Mouse (Mus musculus): ENCODE data around the gene Bhmt2. TPM values are rescaled to one million over a fixed set of nuclear protein-coding genes. Genes with fewer than 3 reads are reported as not detected.

The Bhmt2 gene
- polyA plus RNA-seq, 1 experiment from 2014 or later: 0.09 TPM

DNA sequence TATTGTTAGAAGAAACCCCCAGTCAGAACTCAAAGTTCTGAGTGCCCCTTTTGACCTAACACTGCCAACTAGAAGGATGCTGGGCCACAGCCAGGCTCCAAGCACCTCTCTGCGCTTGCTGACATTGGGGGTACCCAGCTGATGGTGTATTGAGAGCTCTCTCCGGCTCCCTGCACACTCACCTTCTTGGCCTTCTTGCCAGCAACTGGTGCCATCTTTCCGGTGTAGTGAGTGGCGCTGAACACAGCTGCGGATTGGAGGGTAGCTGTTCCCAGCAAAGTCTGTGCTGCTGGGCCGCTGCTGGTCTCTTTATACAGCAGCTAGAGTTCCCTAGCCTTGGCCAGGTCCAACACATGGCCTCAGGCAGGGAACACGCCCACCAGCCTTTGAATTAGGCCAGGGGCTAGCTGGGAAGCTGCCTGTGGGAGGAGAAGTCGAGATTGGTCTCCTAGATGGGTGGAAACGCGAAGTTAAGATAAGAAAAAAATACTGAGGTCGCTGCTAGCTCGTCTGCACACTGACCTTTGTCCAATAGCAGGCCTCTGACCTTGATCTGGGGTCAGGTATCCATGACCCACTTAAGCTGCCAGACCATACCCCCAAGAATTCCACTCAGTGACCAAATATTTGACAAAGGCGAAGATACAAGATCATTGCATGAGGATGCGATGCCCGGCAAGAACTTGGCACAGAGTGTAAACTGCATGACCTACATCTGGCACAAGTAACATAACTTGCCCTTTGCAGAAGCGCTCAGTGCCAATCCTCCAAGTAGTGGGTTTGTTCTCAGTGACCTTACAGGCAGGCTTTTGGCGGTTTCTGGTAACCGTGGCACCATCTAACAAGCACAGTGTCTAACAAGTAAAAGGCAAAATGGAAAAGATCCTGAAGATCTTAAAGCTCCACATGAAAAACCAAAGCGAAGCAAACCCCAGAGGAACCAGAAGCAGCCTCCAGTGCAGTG is 36.5 kb downstream of the Bhmt2 start, which contains the start of gene Bhmt:
Bhmt (minus strand) TSS at position 680 of the 964 bp plus-strand sequence.
- no peak within 1 kb of the TSS for H3K9ac ChIP-seq
- H3K4me1 ChIP-seq (replicated peaks): no peaks in the 10 kb centered on the region
- ATAC-seq (ENCODE audit: low FRiP score, low read depth): no peak
- no peak within 1 kb of the TSS for H3K4me3 ChIP-seq
- no peak within 1 kb of the TSS for H3K4me2 ChIP-seq
- no peak within 1 kb of the TSS for H3K27ac ChIP-seq (replicated peaks)
- no peaks in the 10 kb centered on the region for H3K27me3 ChIP-seq
- no peaks in the 10 kb centered on the region for H3K36me3 ChIP-seq
- H3K9me3 ChIP-seq: no peaks in the 10 kb centered on the region
- WGBS: 74% methylated on average over 19 of the region's 19 CpGs

DNA sequence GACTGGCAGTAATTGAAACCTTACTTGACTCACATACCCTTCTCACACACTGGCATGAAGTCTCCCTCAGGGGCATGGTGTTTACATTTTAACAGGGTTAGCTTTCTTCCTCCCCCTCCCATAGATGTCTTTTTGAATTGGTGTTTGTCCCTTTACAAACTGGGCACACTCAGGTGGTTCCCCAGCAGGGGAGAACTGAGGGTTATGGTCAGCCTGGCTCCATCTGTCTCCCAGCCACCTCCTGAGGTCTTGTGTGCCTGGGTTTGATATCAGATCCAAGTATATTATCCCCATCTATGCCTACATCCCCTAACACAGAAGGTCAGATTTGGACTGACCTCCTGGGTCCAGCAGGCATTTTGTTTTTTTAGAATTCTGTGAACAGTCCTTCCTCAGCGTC is 37.5 kb downstream of the Bhmt2 start:
- whole genome bisulfite sequencing: 80% methylated on average over 1 of the region's 1 CpGs

DNA sequence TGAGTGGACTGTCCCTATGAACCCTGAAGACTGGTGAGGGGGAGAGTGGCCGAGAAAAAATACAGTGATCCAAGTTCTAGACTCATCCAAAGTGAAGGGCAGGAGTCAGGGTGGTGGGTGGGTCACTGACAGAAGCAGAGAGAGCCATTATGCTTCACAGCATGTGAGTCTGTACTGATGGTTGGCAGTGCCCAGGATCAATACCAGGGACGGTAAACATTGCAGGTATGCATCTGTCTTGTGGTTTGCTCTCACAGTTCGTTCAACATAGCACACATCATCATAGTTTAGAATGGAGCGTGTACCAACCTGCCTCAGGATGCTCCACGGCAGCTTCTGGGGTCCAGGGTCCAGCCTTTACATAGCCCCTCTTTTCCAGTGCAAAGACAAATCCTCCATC is 41.2 kb downstream of the Bhmt2 start:
- Histone ChIP-seq H3K9me3 (no peaks in the 10 kb centered on the region), H3K36me3 (no peaks in the 10 kb centered on the region), H3K4me2 (no peak overlapping the region), H3K4me1 (replicated peaks) (no peaks in the 10 kb centered on the region), H3K4me3 (no peak overlapping the region), H3K9ac (no peak overlapping the region), H3K27me3 (no peaks in the 10 kb centered on the region), H3K27ac (replicated peaks) (no peak overlapping the region)
- WGBS: 89% methylated on average over 5 of the region's 5 CpGs
- ATAC-seq (ENCODE audit: low FRiP score, low read depth): no peak

More for the DNA sequence above, 37.5 kb downstream of the Bhmt2 start:
- no peaks in the 10 kb centered on the region for H3K4me1 ChIP-seq (replicated peaks)
- H3K4me3 ChIP-seq: no peak overlapping the region
- H3K27me3 ChIP-seq: no peaks in the 10 kb centered on the region
- H3K9me3 ChIP-seq: no peaks in the 10 kb centered on the region
- no peak overlapping the region for H3K4me2 ChIP-seq
- no peak overlapping the region for H3K9ac ChIP-seq
- no peak overlapping the region for H3K27ac ChIP-seq (replicated peaks)
- H3K36me3 ChIP-seq: no peaks in the 10 kb centered on the region
- no peak for ATAC-seq (ENCODE audit: low FRiP score, low read depth)

DNA sequence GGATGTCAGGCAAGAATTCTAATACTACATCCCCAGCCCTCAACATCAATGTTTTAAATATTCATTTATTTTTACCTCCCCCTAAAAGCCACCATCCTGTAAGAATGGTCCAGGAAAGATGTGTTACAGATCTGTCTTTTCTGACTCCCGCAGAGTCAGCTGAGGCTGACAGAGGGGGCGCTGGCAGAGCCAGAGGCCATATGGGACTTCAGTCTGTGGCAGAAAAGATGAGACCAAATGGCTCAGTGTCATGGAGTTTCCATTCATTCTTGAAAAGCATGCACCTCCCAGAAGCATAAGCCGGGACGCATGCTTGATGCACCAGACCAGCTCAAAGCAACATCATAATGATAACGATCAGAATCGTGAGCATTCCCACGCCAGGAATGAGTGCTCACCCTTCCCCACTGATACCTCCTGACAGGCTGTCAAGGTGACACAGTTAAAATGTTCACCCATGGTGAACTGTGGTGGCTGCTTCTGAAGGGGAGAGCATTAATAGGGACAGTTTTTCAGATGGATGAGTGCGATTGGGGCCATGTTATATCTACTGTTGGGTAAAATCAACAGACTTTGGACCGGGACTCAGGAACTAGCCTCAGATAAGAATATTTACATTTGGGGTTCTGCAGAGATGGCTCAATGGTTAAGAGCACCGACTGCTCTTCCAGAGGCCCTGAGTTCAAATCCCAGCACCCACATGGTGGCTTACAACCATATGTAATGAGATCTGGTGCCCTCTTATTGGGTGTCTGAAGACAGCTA is 43.0 kb downstream of the Bhmt2 start:
- H3K36me3 ChIP-seq: no peaks in the 10 kb centered on the region
- H3K27me3 ChIP-seq: no peaks in the 10 kb centered on the region
- H3K27ac ChIP-seq (replicated peaks): no peak overlapping the region
- no peak overlapping the region for H3K9ac ChIP-seq
- no peak overlapping the region for H3K4me3 ChIP-seq
- 80% methylated on average over 10 of the region's 10 CpGs for WGBS
- no peak overlapping the region for H3K4me2 ChIP-seq
- H3K9me3 ChIP-seq: no peaks in the 10 kb centered on the region
- H3K4me1 ChIP-seq (replicated peaks): no peaks in the 10 kb centered on the region
- no peak for ATAC-seq (ENCODE audit: low FRiP score, low read depth)

DNA sequence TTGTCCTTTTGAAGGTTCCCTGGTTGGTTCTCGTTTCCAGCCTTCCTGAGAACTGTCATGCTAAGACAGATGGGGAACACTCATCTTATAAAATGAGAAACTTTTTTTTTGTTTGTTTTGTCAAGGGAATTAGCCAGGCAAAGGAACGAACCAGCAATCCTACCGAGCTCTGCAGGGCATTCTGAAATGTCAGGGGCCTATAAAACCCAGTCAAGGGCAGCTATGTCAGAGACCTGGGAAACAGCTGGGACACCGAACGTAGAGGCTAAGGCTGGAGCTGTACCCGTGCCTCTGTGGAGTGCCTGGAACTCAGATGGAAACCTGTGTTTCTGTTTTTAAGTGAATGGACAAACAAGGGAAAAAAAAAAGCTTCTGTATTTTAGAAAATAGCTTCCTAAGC is 45.2 kb downstream of the Bhmt2 start:
- 19% methylated on average over 6 of the region's 6 CpGs for WGBS
- Histone ChIP-seq H3K9me3 (no peaks in the 10 kb centered on the region), H3K27me3 (no peaks in the 10 kb centered on the region), H3K27ac (replicated peaks) (no peak overlapping the region), H3K4me1 (replicated peaks) (no peaks in the 10 kb centered on the region), H3K36me3 (no peaks in the 10 kb centered on the region), H3K4me3 (no peak overlapping the region), H3K4me2 (no peak overlapping the region), H3K9ac (no peak overlapping the region)
- no peak for ATAC-seq (ENCODE audit: low FRiP score, low read depth)

DNA sequence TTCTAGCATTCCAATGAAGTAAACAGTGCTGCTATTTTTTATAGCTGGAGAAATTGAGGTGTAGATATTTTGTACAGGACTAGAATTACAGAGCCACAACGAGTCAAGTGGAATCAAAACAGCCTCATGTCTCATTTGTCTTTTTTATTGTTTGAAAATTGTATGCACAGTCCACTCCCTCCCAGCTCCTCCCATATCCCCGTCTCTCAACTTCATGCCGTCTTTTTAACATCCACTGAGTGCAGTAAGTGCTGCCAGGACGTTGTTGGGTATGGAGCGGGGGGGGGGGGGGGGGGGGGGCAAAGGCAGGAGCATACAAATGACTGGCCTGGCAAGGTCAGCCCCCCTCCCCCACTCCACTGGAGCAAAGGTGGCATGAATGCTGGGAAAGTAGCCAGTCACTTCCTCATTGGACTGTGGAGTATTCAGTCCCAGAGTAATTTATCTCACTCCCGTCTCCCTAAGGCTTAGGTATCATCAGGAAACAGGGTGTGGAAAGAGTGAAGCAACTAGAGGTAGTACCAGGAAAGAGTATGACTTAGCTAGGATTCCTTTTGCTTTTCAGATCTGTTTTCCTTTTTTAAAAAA is 59.6 kb downstream of the Bhmt2 start:
- no peaks in the 10 kb centered on the region for H3K9me3 ChIP-seq
- H3K4me2 ChIP-seq: no peak overlapping the region
- no peak overlapping the region for H3K27ac ChIP-seq (replicated peaks)
- H3K4me1 ChIP-seq (replicated peaks): no peaks in the 10 kb centered on the region; the same call in 1 of the 2 replicates
- no peak overlapping the region for H3K9ac ChIP-seq
- no peaks in the 10 kb centered on the region for H3K36me3 ChIP-seq
- H3K27me3 ChIP-seq: no peaks in the 10 kb centered on the region
- ATAC-seq (ENCODE audit: low FRiP score, low read depth): no peak
- no peak overlapping the region for H3K4me3 ChIP-seq
- WGBS: 34% methylated on average over 5 of the region's 6 CpGs

DNA sequence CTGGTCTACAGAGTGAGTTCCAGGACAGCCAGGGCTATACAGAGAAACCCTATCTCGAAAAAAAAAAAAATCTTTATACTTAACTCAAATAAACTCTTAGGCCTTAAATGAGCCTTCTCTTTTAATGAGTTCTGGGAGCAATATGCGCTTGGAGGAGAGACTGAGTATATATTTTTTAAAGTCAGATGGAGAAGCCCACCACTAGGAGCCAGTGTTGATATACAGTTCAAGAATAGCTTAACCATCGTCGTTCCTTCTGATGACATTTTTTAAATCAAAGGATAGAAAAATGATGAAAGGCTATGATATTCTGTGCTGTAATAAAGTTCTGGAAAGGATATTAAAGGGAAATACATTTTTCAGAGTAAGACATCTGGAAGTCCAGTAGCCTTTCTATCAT is 60.3 kb downstream of the Bhmt2 start:
- H3K4me3 ChIP-seq: no peak overlapping the region
- WGBS: 70% methylated on average over 4 of the region's 4 CpGs
- H3K27ac ChIP-seq (replicated peaks): no peak overlapping the region
- H3K4me2 ChIP-seq: no peak overlapping the region
- H3K36me3 ChIP-seq: no peaks in the 10 kb centered on the region
- no peaks in the 10 kb centered on the region; the same call in 1 of the 2 replicates for H3K4me1 ChIP-seq (replicated peaks)
- no peaks in the 10 kb centered on the region for H3K27me3 ChIP-seq
- no peak overlapping the region for H3K9ac ChIP-seq
- 0 out of 2 replicates have a peak, but pooled peaks have one; percentile 37 for ATAC-seq (ENCODE audit: low FRiP score, low read depth)
- H3K9me3 ChIP-seq: no peaks in the 10 kb centered on the region

DNA sequence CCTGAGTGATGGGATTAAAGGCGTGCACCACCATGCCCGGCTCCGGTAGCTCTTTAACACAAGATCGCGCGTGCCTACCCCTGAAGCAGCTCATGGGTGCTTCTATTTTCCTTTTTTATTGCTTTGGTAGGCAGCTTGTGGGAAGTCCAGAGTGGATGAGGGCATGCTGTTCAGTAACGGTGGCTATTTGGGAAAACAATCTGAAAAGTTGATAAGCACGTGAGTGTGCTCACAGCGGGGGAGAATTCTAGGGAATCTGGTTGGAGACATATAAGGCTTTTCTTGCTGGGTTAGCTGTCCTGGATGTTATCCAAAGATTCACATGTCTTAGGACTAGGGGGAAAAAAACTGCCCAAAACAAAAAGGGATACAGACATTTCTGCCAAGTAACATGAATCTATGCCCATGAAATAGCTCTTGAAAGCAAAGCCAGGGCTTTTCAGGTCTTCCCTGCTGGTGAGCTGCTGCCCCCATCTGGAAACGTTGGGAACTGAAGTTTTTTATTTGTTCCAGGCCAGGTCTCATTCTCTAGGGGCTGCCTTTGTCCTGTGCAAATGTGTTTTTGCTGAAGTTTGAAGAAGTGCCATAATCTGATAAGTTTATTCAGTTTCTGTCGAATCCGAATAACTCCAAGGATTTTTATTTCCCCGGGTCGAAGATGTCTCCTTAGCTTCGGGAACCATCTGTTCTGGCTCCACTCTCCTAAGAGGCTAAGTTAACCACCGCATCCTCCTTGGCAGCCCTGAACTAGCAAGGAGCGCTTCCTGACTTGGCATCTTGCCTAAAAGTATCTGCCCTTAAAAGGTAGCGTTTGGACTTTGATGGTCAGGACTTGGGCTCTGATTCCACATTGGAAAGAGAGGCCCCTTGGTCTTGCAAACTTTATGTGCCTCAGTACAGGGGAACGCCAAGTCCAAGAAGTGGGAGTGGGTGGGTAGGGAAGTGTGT is 61.2 kb downstream of the Bhmt2 start:
- H3K9me3 ChIP-seq: no peaks in the 10 kb centered on the region
- H3K4me2 ChIP-seq: no peak overlapping the region
- H3K36me3 ChIP-seq: no peaks in the 10 kb centered on the region
- no peaks in the 10 kb centered on the region; the same call in 1 of the 2 replicates for H3K4me1 ChIP-seq (replicated peaks)
- H3K4me3 ChIP-seq: no peak overlapping the region
- no peak overlapping the region for H3K27ac ChIP-seq (replicated peaks)
- 62% methylated on average over 19 of the region's 19 CpGs for WGBS
- H3K9ac ChIP-seq: no peak overlapping the region
- H3K27me3 ChIP-seq: no peaks in the 10 kb centered on the region
- peak; percentile 78 for ATAC-seq (ENCODE audit: low FRiP score, low read depth)

DNA sequence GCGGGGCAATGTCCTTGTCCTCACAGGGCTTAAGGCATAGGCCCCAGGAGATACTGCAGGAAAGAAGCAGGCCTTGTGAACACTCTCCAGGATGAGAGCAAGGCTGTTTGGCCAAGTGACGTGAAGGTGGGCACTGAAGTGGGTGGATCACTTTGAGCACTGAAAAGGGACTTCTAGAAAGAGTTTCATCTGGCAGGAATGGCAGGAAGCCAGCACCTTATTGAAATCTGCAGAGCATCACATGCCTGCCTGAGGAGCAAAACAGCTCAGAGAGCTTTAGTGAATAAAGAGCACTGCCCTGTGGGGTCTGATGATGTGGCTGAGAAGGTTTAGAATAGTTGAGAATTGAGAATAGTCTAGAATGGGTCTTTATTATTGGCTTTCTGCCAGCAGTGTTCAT is 65.6 kb downstream of the Bhmt2 start:
- H3K27me3 ChIP-seq: no peaks in the 10 kb centered on the region
- WGBS: 82% methylated on average over 2 of the region's 2 CpGs
- H3K4me1 ChIP-seq (replicated peaks): peaks cover 2% of the 10 kb centered on the region; the same call in 1 of the 2 replicates
- H3K4me2 ChIP-seq: no peak overlapping the region
- H3K9me3 ChIP-seq: no peaks in the 10 kb centered on the region
- H3K4me3 ChIP-seq: no peak overlapping the region
- H3K27ac ChIP-seq (replicated peaks): no peak overlapping the region
- no peaks in the 10 kb centered on the region for H3K36me3 ChIP-seq
- ATAC-seq (ENCODE audit: low FRiP score, low read depth): no peak
- H3K9ac ChIP-seq: no peak overlapping the region

DNA sequence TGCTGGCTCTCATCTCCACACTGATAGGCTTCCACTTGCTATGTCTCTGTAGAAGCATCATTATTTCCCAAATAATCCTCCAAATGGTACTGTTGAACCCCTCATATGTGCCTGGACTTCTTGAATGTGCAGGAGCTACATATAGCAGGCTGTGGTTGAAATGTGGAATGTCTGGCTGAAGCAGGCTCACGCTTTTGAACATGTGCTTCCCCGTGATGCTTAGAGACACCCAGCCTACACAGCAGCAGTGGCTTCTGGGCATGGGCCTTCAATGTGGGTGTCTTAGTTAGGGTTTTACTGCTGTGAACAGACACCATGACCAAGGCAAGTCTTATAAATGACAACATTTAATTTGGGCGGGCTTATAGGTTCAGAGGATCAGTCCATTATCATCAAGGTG is 66.4 kb downstream of the Bhmt2 start:
- Histone ChIP-seq H3K36me3 (no peaks in the 10 kb centered on the region), H3K27ac (replicated peaks) (no peak overlapping the region), H3K4me3 (no peak overlapping the region), H3K4me2 (no peak overlapping the region), H3K4me1 (replicated peaks) (peaks cover 2% of the 10 kb centered on the region; the same call in 1 of the 2 replicates), H3K9ac (no peak overlapping the region), H3K27me3 (no peaks in the 10 kb centered on the region), H3K9me3 (no peaks in the 10 kb centered on the region)
- 96% methylated on average over 3 of the region's 3 CpGs for WGBS
- ATAC-seq (ENCODE audit: low FRiP score, low read depth): no peak
